Mouse (Mus musculus) embryonic fibroblast, embryonic 13.5 days (primary cell): ENCODE results near the gene Elp5.

Experiments
- CTCF ChIP-seq: IDR thresholded peaks from 2 replicates; pipeline ENCODE4 v1.5.1; 2011; ENCODE audit warnings: mild to moderate bottlenecking, control low read depth, low read length, moderate library complexity, borderline replicate concordance; ENCODE audit not compliant: insufficient read depth
- POLR2A ChIP-seq: IDR thresholded peaks from 2 replicates; pipeline ENCODE4 v1.6.1; 2011; ENCODE audit warnings: low read depth, mild to moderate bottlenecking, control low read depth, low read length, moderate library complexity

DNA sequence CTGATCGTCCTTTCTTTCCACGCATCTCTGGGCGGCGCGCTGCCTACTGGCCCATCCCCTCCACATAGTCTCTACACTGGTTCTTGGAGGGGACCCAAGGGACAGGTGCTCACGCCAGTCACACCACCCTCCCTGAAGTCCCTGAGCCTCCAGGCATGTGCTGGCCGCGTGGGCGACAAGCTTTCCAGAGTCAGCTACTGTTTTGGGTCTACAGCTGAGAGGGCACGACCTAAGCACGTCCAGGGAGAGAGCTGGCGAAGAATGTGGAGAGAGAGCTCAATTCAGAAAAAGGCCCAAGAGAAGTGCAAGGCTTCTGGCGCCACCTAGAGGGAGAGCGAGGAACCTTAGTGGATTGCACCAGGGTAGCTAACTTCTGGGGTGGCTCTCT lies 33.6 kb downstream of the Elp5 start:
- TF ChIP-seq CTCF: peak; percentile 63; the same call in 1 of the 2 replicates
- no peak for TF ChIP-seq POLR2A
